ENCODE assay signal across 26 mouse cellular contexts in genomic region chr11:50454934-50455333, GRCm38 (mm10). TPM values are rescaled to one million over a fixed set of nuclear protein-coding genes. Genes with fewer than 3 reads are reported as not detected.
DNase-seq lines count a peak whose midpoint lies in the region; ATAC-seq and TF ChIP-seq lines count a peak whose summit lies in the region.
"Had no signal": no experiment of that assay in that cellular context is flagged by ENCODE, and none has a peak within 500 bp of the region (broad histone marks: within the 10 kb centered on the region; RNA-seq: fewer than 3 reads in every experiment).

No protein-coding gene starts in this region.

- H3K36me3 ChIP-seq in forebrain, postnatal 0 days (ENCODE audit: insufficient read depth), result no peaks in the 10 kb centered on the region
- H3K36me3 ChIP-seq in forebrain, embryonic 16.5 days (ENCODE audit: control insufficient read depth, insufficient read depth), result no peaks in the 10 kb centered on the region
- H3K36me3 ChIP-seq in forebrain, embryonic 14.5 days (ENCODE audit: control insufficient read depth, insufficient read depth, low read length), result no peaks in the 10 kb centered on the region
- H3K36me3 ChIP-seq: embryonic facial prominence, embryonic 12.5 days; embryonic facial prominence, embryonic 15.5 days; forebrain, embryonic 12.5 days; G1E; heart, embryonic 10.5 days; hindbrain, embryonic 13.5 days had no signal

- no peaks in the 10 kb centered on the region for H3K9me3 ChIP-seq in forebrain, postnatal 0 days (ENCODE audit: low read length)
- H3K9me3 ChIP-seq in forebrain, embryonic 16.5 days (ENCODE audit: control insufficient read depth, low read length), result 0 out of 2 replicates have a peak, but pooled peaks cover 3% of the 10 kb centered on the region
- H3K9me3 ChIP-seq in forebrain, embryonic 14.5 days (replicated peaks; ENCODE audit: control insufficient read depth, low read length), result no peaks in the 10 kb centered on the region
- H3K9me3 ChIP-seq: embryonic facial prominence, embryonic 12.5 days; embryonic facial prominence, embryonic 15.5 days; forebrain, embryonic 12.5 days; G1E; heart, embryonic 10.5 days; hindbrain, embryonic 13.5 days had no signal

- H3K27ac ChIP-seq in forebrain, postnatal 0 days (ENCODE audit: low read depth, low read length), result peak overlapping the region; percentile 15; the same call in 1 of the 2 replicates
- H3K27ac ChIP-seq in forebrain, embryonic 16.5 days (ENCODE audit: low read length), result no peak overlapping the region
- H3K27ac ChIP-seq in forebrain, embryonic 14.5 days (ENCODE audit: low read depth, low read length), result no peak overlapping the region
- H3K27ac ChIP-seq: embryonic facial prominence, embryonic 12.5 days; forebrain, embryonic 12.5 days; heart, adult 2 months; heart, embryonic 10.5 days; hindbrain, embryonic 13.5 days had no signal

- no peak overlapping the region for H3K4me3 ChIP-seq in forebrain, postnatal 0 days (ENCODE audit: low read depth, low read length)
- no peak overlapping the region for H3K4me3 ChIP-seq in forebrain, embryonic 16.5 days (replicated peaks; ENCODE audit: low read length)
- H3K4me3 ChIP-seq in forebrain, embryonic 14.5 days (ENCODE audit: low read depth, low read length), result no peak overlapping the region
- H3K4me3 ChIP-seq: embryonic facial prominence, embryonic 12.5 days; embryonic facial prominence, embryonic 15.5 days; forebrain, embryonic 12.5 days; heart, adult 2 months; heart, embryonic 10.5 days; hindbrain, embryonic 13.5 days had no signal

- ATAC-seq in forebrain, postnatal 0 days, result peak; percentile 53; the same call in 1 of the 2 replicates
- no peak for ATAC-seq in forebrain, embryonic 16.5 days
- no peak for ATAC-seq in forebrain, embryonic 14.5 days
- ATAC-seq: hindbrain, embryonic 16.5 days; inflammation-experienced regulatory T-cells, adult 6 months; intestine, embryonic 16.5 days; Patski had no signal

- H3K27me3 ChIP-seq in forebrain, postnatal 0 days (ENCODE audit: insufficient read depth, low read length), result no peaks in the 10 kb centered on the region
- H3K27me3 ChIP-seq in forebrain, embryonic 16.5 days (replicated peaks; ENCODE audit: control insufficient read depth, insufficient read depth, low read length), result no peaks in the 10 kb centered on the region
- no peaks in the 10 kb centered on the region for H3K27me3 ChIP-seq in forebrain, embryonic 14.5 days (replicated peaks; ENCODE audit: control insufficient read depth, insufficient read depth, low read length)
- H3K27me3 ChIP-seq: embryonic facial prominence, embryonic 12.5 days; embryonic facial prominence, embryonic 15.5 days; Patski had no signal

- no peak for DNase-seq in forebrain, postnatal 0 days
- DNase-seq in layer of hippocampus, adult 18-20 months (ENCODE audit: low spot score in 2 of 2), result peak; percentile 31 to 45
- DNase-seq in layer of hippocampus, postnatal 36 days, result no peak
- peak; percentile 49 to 61 for DNase-seq in right cerebral cortex, postnatal 10 days (ENCODE audit: low spot score in 2 of 2)
- DNase-seq in right cerebral cortex, postnatal 4 days, result no peak
- DNase-seq in forebrain, embryonic 14.5 days (ENCODE audit: low spot score), result no peak
- DNase-seq: adrenal gland, postnatal 10 days; adrenal gland, postnatal 36 days; B cell, adult 2 months; cerebellum, adult 11-12 months; cerebellum, adult 8-10 months; cerebellum, postnatal 10 days; cerebellum, postnatal 36 days; gastrocnemius, postnatal 25 days; heart, adult 2 months had no signal

- WGBS in forebrain, postnatal 0 days, result 26% methylated on average over 6 of the region's 6 CpGs
- 35% methylated on average over 6 of the region's 6 CpGs for WGBS in forebrain, embryonic 16.5 days
- 43% methylated on average over 6 of the region's 6 CpGs for WGBS in forebrain, embryonic 14.5 days

- peaks cover 5% of the 10 kb centered on the region for H3K4me1 ChIP-seq in forebrain, postnatal 0 days (ENCODE audit: insufficient read depth)
- H3K4me1 ChIP-seq in forebrain, embryonic 16.5 days (replicated peaks; ENCODE audit: control insufficient read depth, insufficient read depth, low read length), result peaks cover 15% of the 10 kb centered on the region
- peaks cover 17% of the 10 kb centered on the region for H3K4me1 ChIP-seq in forebrain, embryonic 14.5 days (ENCODE audit: control insufficient read depth, insufficient read depth, low read length)

- H3K4me2 ChIP-seq in forebrain, postnatal 0 days (ENCODE audit: low read depth), result no peak overlapping the region
- H3K4me2 ChIP-seq in forebrain, embryonic 16.5 days (ENCODE audit: low read length), result no peak overlapping the region
- H3K4me2 ChIP-seq in forebrain, embryonic 14.5 days (ENCODE audit: low read length), result no peak overlapping the region
- H3K4me2 ChIP-seq: embryonic facial prominence, embryonic 12.5 days; embryonic facial prominence, embryonic 15.5 days; forebrain, embryonic 12.5 days; hindbrain, embryonic 13.5 days had no signal

- H3K9ac ChIP-seq in forebrain, postnatal 0 days, result no peak overlapping the region
- H3K9ac ChIP-seq in forebrain, embryonic 16.5 days (replicated peaks; ENCODE audit: low read depth, low read length), result no peak overlapping the region
- no peak overlapping the region for H3K9ac ChIP-seq in forebrain, embryonic 14.5 days (ENCODE audit: low read length)
- H3K9ac ChIP-seq: embryonic facial prominence, embryonic 12.5 days; embryonic facial prominence, embryonic 15.5 days; forebrain, embryonic 12.5 days; hindbrain, embryonic 13.5 days had no signal

- no peak for TF ChIP-seq CTCF in forebrain, postnatal 0 days (IDR thresholded peaks at IDR 0.05; ENCODE audit: low read depth)

RNA-seq across cellular contexts. Expression of gene Rufy1, which starts 24.0 kb away (rescaled TPM):
- total RNA-seq in forebrain, postnatal 0 days (2014; rRNA removed), result 20.5 and 22.6 TPM in 2 replicates
- polyA plus RNA-seq in forebrain, postnatal 0 days (2015; fragmentation: Nextera tagmentation; extraction: Ambion mirVana), result 18.3 and 25.0 TPM in 2 replicates
- 28.6 and 31.2 TPM in 2 replicates for polyA plus RNA-seq in forebrain, embryonic 16.5 days (2015; fragmentation: Nextera tagmentation; extraction: Ambion mirVana)
- 10 to 100 TPM; 30.4 to 30.9 TPM for total RNA-seq in layer of hippocampus, adult 18-20 months (2021)
- 10 to 100 TPM; 29.6 to 30.1 TPM for total RNA-seq in layer of hippocampus, postnatal 36 days (2021)
- polyA plus RNA-seq in forebrain, embryonic 14.5 days (2014; fragmentation: Nextera tagmentation; extraction: Ambion mirVana), result 27.2 and 32.7 TPM in 2 replicates

Comparison
In these comparisons a context has a peak if more than half of its experiments do, and no peak if none do; other contexts are left out.
1. DNase-seq: peak in layer of hippocampus, adult 18-20 months (2 of 2) and right cerebral cortex, postnatal 10 days (2 of 2); none in forebrain, postnatal 0 days (single experiment), layer of hippocampus, postnatal 36 days (0 of 2), right cerebral cortex, postnatal 4 days (single experiment) and forebrain, embryonic 14.5 days (single experiment).